In genomic region chr9:63698320-63699045, GRCm38 (mm10) we compare ENCODE assay signal across 10 mouse cellular contexts. TPM values are rescaled to one million over a fixed set of nuclear protein-coding genes. Genes with fewer than 3 reads are reported as not detected.
DNase-seq lines count a peak whose midpoint lies in the region; ATAC-seq and TF ChIP-seq lines count a peak whose summit lies in the region.
"Had no signal": no experiment of that assay in that cellular context is flagged by ENCODE, and none has a peak within 500 bp of the region (broad histone marks: within the 10 kb centered on the region; RNA-seq: fewer than 3 reads in every experiment).

No protein-coding gene starts in this region.

- peaks cover 14% of the 10 kb centered on the region for H3K4me1 ChIP-seq in hindbrain, embryonic 14.5 days (replicated peaks; ENCODE audit: control insufficient read depth, insufficient read depth, low read length)
- H3K4me1 ChIP-seq in hindbrain, postnatal 0 days (ENCODE audit: insufficient read depth, low read length) = peaks cover 17% of the 10 kb centered on the region
- H3K4me1 ChIP-seq in embryonic facial prominence, embryonic 10.5 days = peaks cover 78% of the 10 kb centered on the region
- peaks cover 61% of the 10 kb centered on the region for H3K4me1 ChIP-seq in kidney, embryonic 14.5 days (ENCODE audit: control insufficient read depth, insufficient read depth, low read length)
- H3K4me1 ChIP-seq in midbrain, postnatal 0 days (ENCODE audit: insufficient read depth, low read length) = no peaks in the 10 kb centered on the region; the same call in 1 of the 2 replicates

- no peak for TF ChIP-seq CTCF in hindbrain, postnatal 0 days (IDR thresholded peaks at IDR 0.05; ENCODE audit: low read depth)
- TF ChIP-seq CTCF in midbrain, postnatal 0 days (IDR thresholded peaks at IDR 0.05) = no peak

- H3K4me2 ChIP-seq in hindbrain, embryonic 14.5 days (replicated peaks) = no peak overlapping the region
- H3K4me2 ChIP-seq in hindbrain, postnatal 0 days (ENCODE audit: low read depth, low read length) = no peak overlapping the region
- H3K4me2 ChIP-seq in kidney, embryonic 14.5 days (replicated peaks; ENCODE audit: low read depth, low read length) = no peak overlapping the region
- H3K4me2 ChIP-seq in midbrain, postnatal 0 days (ENCODE audit: low read depth, low read length, poor library complexity, severe bottlenecking) = no peak overlapping the region
- H3K4me2 ChIP-seq: embryonic facial prominence, embryonic 15.5 days had no signal

- no peak overlapping the region for H3K4me3 ChIP-seq in hindbrain, embryonic 14.5 days (replicated peaks; ENCODE audit: low read length)
- no peak overlapping the region for H3K4me3 ChIP-seq in hindbrain, postnatal 0 days (ENCODE audit: low read length)
- no peak overlapping the region for H3K4me3 ChIP-seq in embryonic facial prominence, embryonic 10.5 days
- no peak overlapping the region for H3K4me3 ChIP-seq in kidney, embryonic 14.5 days (ENCODE audit: low read length)
- no peak overlapping the region for H3K4me3 ChIP-seq in midbrain, postnatal 0 days (ENCODE audit: low read depth, low read length)
- H3K4me3 ChIP-seq: embryonic facial prominence, embryonic 15.5 days had no signal

- H3K9me3 ChIP-seq in hindbrain, embryonic 14.5 days (ENCODE audit: control insufficient read depth, low read length) = no peaks in the 10 kb centered on the region
- no peaks in the 10 kb centered on the region for H3K9me3 ChIP-seq in hindbrain, postnatal 0 days (ENCODE audit: low read length)
- H3K9me3 ChIP-seq in embryonic facial prominence, embryonic 10.5 days = no peaks in the 10 kb centered on the region
- H3K9me3 ChIP-seq in kidney, embryonic 14.5 days (ENCODE audit: control insufficient read depth, low read length) = no peaks in the 10 kb centered on the region
- no peaks in the 10 kb centered on the region for H3K9me3 ChIP-seq in midbrain, postnatal 0 days (ENCODE audit: low read length)
- H3K9me3 ChIP-seq: embryonic facial prominence, embryonic 15.5 days had no signal

- ATAC-seq in hindbrain, embryonic 14.5 days (ENCODE audit: low FRiP score) = 0 out of 2 replicates have a peak, but pooled peaks have one; percentile 34
- no peak for ATAC-seq in hindbrain, postnatal 0 days
- ATAC-seq in kidney, embryonic 14.5 days (ENCODE audit: low FRiP score, low TSS enrichment) = no peak
- ATAC-seq in midbrain, postnatal 0 days (ENCODE audit: low FRiP score) = no peak

- no peak overlapping the region for H3K9ac ChIP-seq in hindbrain, embryonic 14.5 days
- no peak overlapping the region for H3K9ac ChIP-seq in hindbrain, postnatal 0 days (replicated peaks; ENCODE audit: low read length)
- H3K9ac ChIP-seq in kidney, embryonic 14.5 days (ENCODE audit: low read depth, low read length) = no peak overlapping the region
- H3K9ac ChIP-seq in midbrain, postnatal 0 days (replicated peaks; ENCODE audit: low read length, poor library complexity, severe bottlenecking) = no peak overlapping the region
- H3K9ac ChIP-seq: embryonic facial prominence, embryonic 15.5 days; liver, embryonic 14.5 days had no signal

- H3K27me3 ChIP-seq in hindbrain, embryonic 14.5 days (ENCODE audit: control insufficient read depth, insufficient read depth, low read length) = no peaks in the 10 kb centered on the region
- H3K27me3 ChIP-seq in hindbrain, postnatal 0 days (ENCODE audit: insufficient read depth, low read length) = no peaks in the 10 kb centered on the region
- H3K27me3 ChIP-seq in embryonic facial prominence, embryonic 10.5 days (replicated peaks; ENCODE audit: low read depth, poor library complexity, severe bottlenecking) = no peaks in the 10 kb centered on the region
- H3K27me3 ChIP-seq in kidney, embryonic 14.5 days (ENCODE audit: control insufficient read depth, insufficient read depth, low read length) = no peaks in the 10 kb centered on the region
- H3K27me3 ChIP-seq in midbrain, postnatal 0 days (ENCODE audit: insufficient read depth, low read length) = no peaks in the 10 kb centered on the region
- H3K27me3 ChIP-seq: embryonic facial prominence, embryonic 15.5 days had no signal

- DNase-seq in hindbrain, embryonic 14.5 days (ENCODE audit: low spot score) = no peak
- no peak for DNase-seq in hindbrain, postnatal 0 days (ENCODE audit: low spot score)
- no peak for DNase-seq in embryonic facial prominence, embryonic 10.5 days (ENCODE audit: low spot score)
- DNase-seq in lung, postnatal 10 days = peak; percentile 59
- DNase-seq in left cerebral cortex, postnatal 25 days (ENCODE audit: low spot score in 2 of 2) = no peak
- no peak for DNase-seq in gastrocnemius, postnatal 4 days (ENCODE audit: low spot score in 2 of 2)
- DNase-seq in midbrain, postnatal 0 days (ENCODE audit: low spot score) = no peak

- intact Hi-C loops in left cerebral cortex, postnatal 25 days (cut with DNase I) = loop anchor here (10.0 kb wide), 1 partner anchor 906 kb away; no protein-coding TSS in a partner anchor

- H3K36me3 ChIP-seq in hindbrain, embryonic 14.5 days (replicated peaks; ENCODE audit: control insufficient read depth, insufficient read depth) = no peaks in the 10 kb centered on the region
- no peaks in the 10 kb centered on the region for H3K36me3 ChIP-seq in hindbrain, postnatal 0 days (ENCODE audit: insufficient read depth, low read length)
- H3K36me3 ChIP-seq in embryonic facial prominence, embryonic 10.5 days (replicated peaks) = 0 out of 2 replicates have a peak, but pooled peaks cover 5% of the 10 kb centered on the region
- no peaks in the 10 kb centered on the region for H3K36me3 ChIP-seq in kidney, embryonic 14.5 days (ENCODE audit: control insufficient read depth, insufficient read depth, low read length)
- no peaks in the 10 kb centered on the region for H3K36me3 ChIP-seq in midbrain, postnatal 0 days (ENCODE audit: insufficient read depth, low read length)
- H3K36me3 ChIP-seq: embryonic facial prominence, embryonic 15.5 days had no signal

- H3K27ac ChIP-seq in hindbrain, embryonic 14.5 days = no peak overlapping the region
- no peak overlapping the region for H3K27ac ChIP-seq in hindbrain, postnatal 0 days
- H3K27ac ChIP-seq in embryonic facial prominence, embryonic 10.5 days (replicated peaks) = peak overlapping the region; percentile 42
- H3K27ac ChIP-seq in kidney, embryonic 14.5 days (ENCODE audit: low read depth, low read length) = peak overlapping the region; percentile 5; the same call in 1 of the 2 replicates
- no peak overlapping the region for H3K27ac ChIP-seq in midbrain, postnatal 0 days (ENCODE audit: low read depth, low read length)
- H3K27ac ChIP-seq: embryonic facial prominence, embryonic 15.5 days; liver, embryonic 14.5 days had no signal

- WGBS in hindbrain, embryonic 14.5 days = 62% methylated on average over 5 of the region's 7 CpGs
- 62% methylated on average over 6 of the region's 7 CpGs for WGBS in hindbrain, postnatal 0 days
- 64% methylated on average over 6 of the region's 7 CpGs for WGBS in embryonic facial prominence, embryonic 10.5 days
- WGBS in kidney, embryonic 14.5 days = 44% methylated on average over 6 of the region's 7 CpGs
- 53% methylated on average over 6 of the region's 7 CpGs for WGBS in midbrain, postnatal 0 days

RNA-seq across cellular contexts. Expression of gene Smad3, which starts 59.3 kb away (rescaled TPM):
- polyA plus RNA-seq in hindbrain, embryonic 14.5 days (2014; fragmentation: Nextera tagmentation; extraction: Ambion mirVana) = 7.3 and 9.0 TPM in 2 replicates
- 26.5 and 34.0 TPM in 2 replicates for total RNA-seq in hindbrain, postnatal 0 days (2014; rRNA removed)
- 7.2 and 7.5 TPM in 2 replicates for polyA plus RNA-seq in hindbrain, postnatal 0 days (2015; fragmentation: Nextera tagmentation; extraction: Ambion mirVana)
- polyA plus RNA-seq in embryonic facial prominence, embryonic 10.5 days (2016; fragmentation: Nextera tagmentation; extraction: Ambion mirVana) = 23.4 and 25.5 TPM in 2 replicates
- polyA plus RNA-seq in kidney, embryonic 14.5 days (2014; fragmentation: Nextera tagmentation; extraction: Ambion mirVana) = 17.6 and 21.2 TPM in 2 replicates
- 10 to 100 TPM; 55.3 to 67.5 TPM for total RNA-seq in left cerebral cortex, postnatal 25 days (2021)
- 10 to 100 TPM; 42.9 to 44.6 TPM for total RNA-seq in gastrocnemius, postnatal 4 days (2021)
- total RNA-seq in midbrain, postnatal 0 days (2014; rRNA removed) = 13.2 and 20.6 TPM in 2 replicates
- polyA plus RNA-seq in midbrain, postnatal 0 days (2015; fragmentation: Nextera tagmentation; extraction: Ambion mirVana) = 4.0 TPM in 2 replicates

Comparison
In these comparisons a context has a peak if more than half of its experiments do, and no peak if none do; other contexts are left out.
1. H3K27ac ChIP-seq: peak in embryonic facial prominence, embryonic 10.5 days (single experiment) and kidney, embryonic 14.5 days (single experiment); none in hindbrain, embryonic 14.5 days (single experiment), hindbrain, postnatal 0 days (single experiment) and midbrain, postnatal 0 days (single experiment).